Mouse (Mus musculus): ENCODE data around the gene Pvalb.
A peak's percentile ranks its signal among the peaks of the same experiment; 100 is the strongest.

Pvalb gene

GRCm38 (mm10) chr15:78195096-78195880 is 10.9 kb downstream of the Pvalb start:
- DNase-seq = no peak

DNA sequence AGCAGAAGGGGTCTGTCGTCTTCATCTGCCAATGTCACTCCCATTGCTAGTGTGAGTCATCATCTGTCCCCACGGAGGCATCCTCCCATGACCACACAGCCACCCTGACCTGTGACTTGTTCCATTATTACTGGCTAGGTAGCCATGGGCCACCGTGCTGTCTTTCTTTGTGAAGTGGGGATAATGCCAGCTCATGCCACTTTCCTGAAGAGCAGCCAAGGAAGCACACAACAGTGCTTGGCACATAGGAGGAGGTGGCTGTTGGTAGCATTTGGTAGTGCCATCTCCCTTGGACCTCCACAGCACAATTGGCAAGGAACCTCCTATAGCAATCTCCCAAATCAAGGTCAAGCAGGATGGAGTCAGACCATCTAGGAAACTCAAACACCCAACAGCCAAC is 11.9 kb downstream of the Pvalb start:
- DNase-seq = no peak

GRCm38 (mm10) chr15:78189636-78190035 is 16.6 kb downstream of the Pvalb start:
- no peak for DNase-seq

DNA sequence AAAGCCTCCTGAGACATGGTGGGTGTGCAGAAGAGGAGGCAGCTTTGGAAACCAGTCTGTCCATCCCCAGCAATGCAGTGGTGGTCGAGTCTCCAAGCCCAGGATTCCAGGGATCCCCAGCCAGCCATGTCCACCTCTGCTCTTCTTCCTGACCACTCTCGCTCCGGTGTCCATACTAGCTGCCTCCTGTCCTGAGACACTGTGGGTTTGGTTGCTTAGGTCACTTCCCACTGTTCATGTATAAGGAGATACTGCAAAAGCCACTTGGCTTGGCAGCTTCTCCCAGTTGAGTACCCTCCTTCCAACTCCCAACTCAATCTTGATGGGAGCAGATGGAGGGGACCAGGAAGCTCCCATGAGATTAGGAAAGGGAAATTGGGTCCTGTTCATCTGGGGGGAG is 17.7 kb downstream of the Pvalb start:
- no peak for DNase-seq

DNA sequence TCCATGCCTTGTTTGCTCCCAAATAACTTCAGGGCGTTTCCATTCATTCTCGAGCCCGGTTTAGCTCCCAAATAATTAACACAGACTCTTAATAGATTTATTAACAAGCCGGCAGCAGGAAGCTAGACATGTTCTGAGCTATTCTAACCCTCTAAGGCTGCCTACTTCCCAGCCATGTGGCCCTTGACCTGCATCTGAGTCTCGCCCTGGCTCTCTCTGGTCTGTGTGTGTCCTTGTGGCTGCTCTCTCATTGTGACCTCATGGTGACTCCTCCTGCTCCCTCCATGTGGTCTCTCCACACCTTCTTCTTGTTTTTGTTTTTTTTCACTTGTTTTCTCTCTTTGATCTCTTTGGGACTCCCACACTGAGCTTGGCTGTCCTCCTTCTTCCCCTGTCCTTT is 19.3 kb downstream of the Pvalb start:
- no peak for DNase-seq

GRCm38 (mm10) chr15:78185609-78186008 is 20.6 kb downstream of the Pvalb start:
- no peak for DNase-seq

GRCm38 (mm10) chr15:78184855-78185254 is 21.3 kb downstream of the Pvalb start:
- peak; percentile 88 for DNase-seq

GRCm38 (mm10) chr15:78181701-78182405 is 24.3 kb downstream of the Pvalb start:
- DNase-seq = no peak

DNA sequence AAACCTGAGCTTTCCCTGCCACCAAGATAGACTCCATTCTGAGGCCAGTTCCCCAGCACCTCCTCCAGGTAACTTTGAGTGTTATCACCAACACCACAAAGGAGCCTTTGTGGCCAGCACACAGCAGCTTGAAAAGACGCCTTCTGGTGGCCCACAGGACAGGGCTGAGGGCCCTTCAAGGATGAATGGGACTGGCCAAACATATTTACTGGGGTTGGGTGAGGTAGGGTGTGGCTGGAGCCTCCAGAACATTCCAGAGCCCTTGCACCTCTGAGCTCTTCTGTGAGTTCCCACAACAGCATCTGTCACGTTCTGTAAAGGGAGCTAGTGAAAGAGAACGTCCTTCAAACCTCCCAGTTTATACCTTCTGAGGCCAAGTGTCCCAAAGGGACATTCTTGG is 26.4 kb downstream of the Pvalb start:
- DNase-seq = no peak

- peak; percentile 75 for DNase-seq
Measured at GRCm38 (mm10) chr15:78178397-78178796, 27.8 kb downstream of the Pvalb start.

DNA sequence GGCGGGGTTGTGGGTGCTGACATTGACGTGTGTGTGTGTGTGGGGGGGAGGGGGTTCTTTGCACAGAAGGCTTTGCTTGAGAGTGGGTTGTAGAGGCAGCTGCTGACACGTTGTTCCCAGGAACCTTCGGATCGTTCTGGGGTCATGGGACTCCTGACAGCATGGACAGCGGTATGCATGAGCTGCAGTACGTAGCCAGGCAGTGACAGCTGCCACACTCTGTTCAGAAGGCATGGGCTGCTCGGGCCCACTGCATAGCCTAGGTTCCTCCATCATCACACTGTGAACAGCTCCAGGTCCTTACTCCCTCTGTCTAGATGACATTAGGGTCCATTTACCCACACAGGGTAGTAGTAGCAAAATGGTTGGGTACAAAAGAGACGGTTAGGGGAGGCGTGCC is 28.9 kb downstream of the Pvalb start:
- no peak for DNase-seq

DNA sequence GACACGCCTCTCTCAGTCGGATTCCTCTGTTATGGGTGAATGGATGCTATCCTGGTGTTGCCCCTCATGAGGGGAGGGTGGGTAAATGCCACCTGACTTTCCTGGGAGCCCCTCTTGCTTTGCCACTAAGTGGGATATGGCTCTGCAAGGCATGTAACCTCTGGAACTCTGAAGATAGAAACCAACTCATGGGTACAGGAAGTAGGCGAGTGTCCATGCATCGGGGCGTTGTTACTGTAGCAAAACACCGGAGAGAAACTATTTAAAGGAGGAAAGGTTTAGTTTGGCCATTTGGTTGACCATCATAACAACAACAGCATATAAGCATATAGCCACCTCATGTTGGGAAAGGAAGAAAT is 31.3 kb downstream of the Pvalb start:
- no peak for DNase-seq

- DNase-seq = peak; percentile 100
Measured at GRCm38 (mm10) chr15:78173972-78174886, 32.0 kb downstream of the Pvalb start, which contains the start of gene Ift27. Gene Ift27 (minus strand): TSS chr15:78174107.

- peak; percentile 34 for DNase-seq
Measured at GRCm38 (mm10) chr15:78172899-78173817, 33.0 kb downstream of the Pvalb start.

DNA sequence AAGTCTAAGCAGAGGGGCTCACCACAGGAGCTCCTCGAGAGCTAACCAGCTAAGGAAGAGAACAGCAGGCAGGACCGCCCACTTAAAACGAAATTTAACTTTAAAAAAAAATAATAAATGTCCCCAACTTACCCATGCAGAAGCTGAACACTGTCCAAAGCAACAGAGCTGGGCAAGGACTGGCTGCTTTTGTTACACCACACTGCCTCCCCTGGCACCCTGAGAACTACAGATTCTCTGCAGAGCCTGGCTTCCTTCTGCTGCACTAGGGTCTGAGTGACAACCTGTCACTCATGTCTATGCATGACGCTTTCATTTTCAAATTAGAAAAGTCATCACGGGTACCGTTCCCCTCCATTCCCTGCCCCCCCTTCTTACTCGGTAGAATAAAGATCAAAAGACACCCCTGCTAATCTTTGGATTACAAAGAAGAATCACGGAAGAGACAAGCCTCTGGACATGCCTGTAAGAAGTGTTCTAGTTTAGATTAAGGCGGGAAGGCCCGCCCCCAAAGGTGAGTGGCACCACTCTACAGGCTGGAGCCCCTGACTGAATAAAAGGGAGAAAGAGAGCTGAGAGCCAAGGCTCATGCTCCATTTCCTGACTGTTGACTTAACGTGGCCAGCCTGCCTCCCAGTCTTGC is 33.8 kb downstream of the Pvalb start:
- DNase-seq = no peak

DNA sequence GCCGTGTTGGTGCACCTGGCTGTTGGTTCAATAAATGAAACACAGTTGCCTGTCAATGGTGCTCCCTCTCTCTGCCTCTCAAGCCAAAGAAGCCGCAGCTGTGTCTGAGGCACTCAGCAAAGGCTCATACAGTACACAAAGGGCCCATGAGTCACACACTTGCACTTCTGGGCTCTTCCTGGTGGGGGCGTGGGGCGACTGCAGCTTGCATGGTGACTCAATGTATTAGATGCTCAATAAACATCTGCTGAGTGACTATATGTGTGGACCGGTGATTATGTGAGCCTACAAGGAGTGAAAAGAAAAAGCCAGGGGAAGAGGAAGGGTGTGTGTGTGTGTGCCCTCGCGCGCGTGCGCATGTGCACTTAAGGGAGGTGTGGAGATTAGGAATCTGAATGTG is 34.5 kb downstream of the Pvalb start:
- DNase-seq = no peak

DNA sequence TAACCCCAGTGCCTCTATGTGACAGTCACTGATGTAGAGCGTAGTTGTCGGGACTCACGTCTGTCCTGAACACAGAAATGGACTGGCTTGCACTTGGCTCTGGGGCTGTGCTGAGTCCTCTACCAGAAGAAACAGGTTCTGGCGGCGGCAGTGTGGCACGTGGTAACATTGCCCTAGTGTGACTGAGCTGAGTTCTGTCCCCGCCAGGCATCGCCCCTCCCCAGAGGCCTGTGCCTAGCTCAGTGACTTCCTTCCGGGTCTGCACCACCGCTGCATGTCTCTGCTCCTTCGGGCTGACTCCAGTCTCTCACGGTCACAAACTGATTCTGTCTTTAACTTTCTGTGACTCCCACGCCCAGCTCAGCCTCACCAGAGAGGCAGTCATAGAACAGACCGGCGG is 35.5 kb downstream of the Pvalb start:
- no peak for DNase-seq

DNA sequence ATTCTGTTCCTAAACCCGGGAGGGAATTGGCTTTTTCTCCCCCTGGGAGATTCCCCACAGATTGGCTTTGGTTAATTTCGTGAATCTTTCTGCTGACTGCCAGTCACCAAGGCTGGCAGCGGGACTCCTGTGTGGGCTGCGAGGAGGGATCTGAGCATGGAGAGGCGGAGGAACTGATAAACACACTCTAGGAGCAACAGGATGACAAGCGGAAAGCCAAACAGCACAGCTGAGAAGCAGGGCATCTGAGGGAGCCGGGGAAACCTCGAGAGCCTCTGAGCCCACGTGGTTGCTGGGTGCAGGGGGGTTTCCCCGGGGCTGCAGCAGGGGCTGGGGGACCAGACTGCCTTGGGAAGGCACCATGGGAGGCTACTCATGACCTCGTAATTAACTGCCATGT is 36.6 kb downstream of the Pvalb start:
- no peak for DNase-seq

DNA sequence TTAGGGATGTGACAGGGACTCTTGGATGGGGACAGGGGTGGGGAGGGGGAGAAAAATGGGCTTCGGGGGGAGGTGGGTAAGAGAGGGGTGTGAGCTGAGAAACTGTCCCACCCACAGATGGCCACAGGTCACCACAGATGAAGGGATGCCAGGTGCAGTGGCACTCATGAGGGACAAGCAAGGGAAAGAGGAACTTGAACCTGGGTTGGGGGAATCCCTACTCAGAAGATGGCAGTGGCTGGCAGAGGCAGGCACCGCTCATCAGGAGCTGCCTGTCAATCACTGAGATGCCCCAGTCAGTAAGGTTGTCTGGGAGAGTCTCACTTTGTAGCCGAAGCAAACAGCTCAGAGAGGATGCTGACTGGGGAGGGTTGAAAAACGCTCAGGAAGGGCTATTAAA is 40.9 kb downstream of the Pvalb start:
- no peak for DNase-seq

DNA sequence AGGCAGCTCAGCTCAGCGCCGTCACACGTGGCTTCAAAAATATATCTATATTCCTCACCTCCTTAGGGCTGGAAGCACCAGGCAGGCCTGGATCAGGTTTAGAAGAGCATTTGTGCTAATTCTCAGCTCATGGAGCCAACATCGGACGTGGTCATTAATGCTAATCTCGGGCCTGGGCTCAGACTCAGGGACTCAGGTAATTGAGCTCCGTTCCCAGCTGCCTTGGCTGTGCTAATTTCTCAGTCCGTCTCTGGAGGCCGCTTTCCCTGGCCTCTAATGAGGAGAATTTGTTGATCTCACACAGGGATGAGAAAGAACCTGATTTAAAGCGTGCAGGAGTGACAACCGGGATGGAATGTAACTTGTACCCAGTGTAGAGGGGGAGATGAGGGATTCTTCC is 41.7 kb downstream of the Pvalb start:
- DNase-seq = no peak

DNA sequence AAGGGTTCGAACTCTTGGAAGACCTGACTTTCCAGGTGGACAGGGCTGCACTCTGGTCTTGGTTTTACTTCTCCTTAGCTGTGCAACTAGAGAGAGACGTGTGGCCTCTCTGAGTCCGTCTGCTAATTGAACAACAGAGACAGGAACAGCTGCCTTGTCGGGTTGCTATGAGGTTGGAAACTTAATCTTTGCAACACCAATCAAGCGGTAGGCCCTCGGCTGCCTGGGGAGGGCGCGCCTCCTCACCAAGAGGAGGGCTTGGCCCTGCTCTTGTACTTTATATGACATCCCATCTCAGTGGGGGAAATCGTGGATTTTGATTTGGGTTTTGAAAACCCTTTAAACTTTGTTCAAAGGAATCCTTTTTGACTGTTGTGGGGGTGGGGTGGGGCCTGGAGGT is 44.3 kb downstream of the Pvalb start:
- no peak for DNase-seq

DNA sequence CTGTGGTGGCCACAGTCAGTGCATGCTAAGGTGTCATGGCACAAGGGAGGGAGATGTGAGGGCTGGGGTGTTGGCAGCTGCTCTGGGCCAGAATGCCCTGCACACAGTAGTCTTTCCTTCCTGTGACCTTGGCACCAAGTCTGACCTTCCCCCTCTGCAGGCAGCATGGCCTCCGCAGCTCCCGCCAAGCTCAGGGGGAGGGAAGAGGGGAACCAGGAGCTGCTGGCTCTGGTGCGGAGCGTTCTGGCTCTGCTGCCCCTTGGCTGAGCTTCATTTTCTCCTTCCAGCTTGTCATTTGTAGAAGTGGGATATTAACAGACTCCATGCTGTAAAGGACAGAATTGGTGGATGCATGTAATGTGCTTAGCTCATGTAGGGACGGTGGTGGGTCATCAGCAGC is 47.9 kb downstream of the Pvalb start:
- no peak for DNase-seq
